Mouse (Mus musculus) lung, postnatal 10 days (tissue): ENCODE measurements around the gene Cactin.

ENCODE experiments used
- DNase-seq: peaks from one replicate; pipeline ENCODE4 v3.0.0; 2021

Gene Cactin

GRCm38 (mm10) chr10:81298369-81299100 lies 22.4 kb upstream of the Cactin start:
- no peak for DNase-seq

GRCm38 (mm10) chr10:81299585-81300351 lies 21.1 kb upstream of the Cactin start:
- DNase-seq: no peak

GRCm38 (mm10) chr10:81300352-81300907 lies 20.5 kb upstream of the Cactin start:
- DNase-seq: no peak

- no peak for DNase-seq
These were observed 19.6 kb upstream of the Cactin start for GRCm38 (mm10) chr10:81301321-81301720.

- DNase-seq: peak; percentile 43
These were observed 18.6 kb upstream of the Cactin start for GRCm38 (mm10) chr10:81302288-81302687.

GRCm38 (mm10) chr10:81302781-81303218 lies 18.1 kb upstream of the Cactin start:
- peak; percentile 75 for DNase-seq

- DNase-seq: no peak
These were observed 17.6 kb upstream of the Cactin start for GRCm38 (mm10) chr10:81303258-81303657.

- no peak for DNase-seq
These were observed 17.1 kb upstream of the Cactin start for GRCm38 (mm10) chr10:81303761-81304160.

- peak; percentile 81 for DNase-seq
These were observed 16.2 kb upstream of the Cactin start for GRCm38 (mm10) chr10:81304597-81305238.

GRCm38 (mm10) chr10:81305663-81306062 lies 15.2 kb upstream of the Cactin start:
- no peak for DNase-seq

GRCm38 (mm10) chr10:81306173-81306668 lies 14.7 kb upstream of the Cactin start:
- DNase-seq: no peak

- DNase-seq: no peak
These were observed 13.8 kb upstream of the Cactin start for GRCm38 (mm10) chr10:81306837-81307682.

GRCm38 (mm10) chr10:81309571-81309970 lies 11.3 kb upstream of the Cactin start:
- DNase-seq: no peak

- DNase-seq: no peak
These were observed 7.3 kb upstream of the Cactin start for GRCm38 (mm10) chr10:81313581-81313980.

- DNase-seq: no peak
These were observed 6.7 kb upstream of the Cactin start for GRCm38 (mm10) chr10:81314201-81314600.

GRCm38 (mm10) chr10:81315587-81315986 lies 5.3 kb upstream of the Cactin start:
- no peak for DNase-seq

- DNase-seq: peak; percentile 64
These were observed 4.4 kb upstream of the Cactin start for GRCm38 (mm10) chr10:81316338-81317060.

GRCm38 (mm10) chr10:81317273-81317672 lies 3.6 kb upstream of the Cactin start:
- DNase-seq: peak; percentile 90

- DNase-seq: peak; percentile 62
These were observed 2.1 kb upstream of the Cactin start for GRCm38 (mm10) chr10:81318589-81319329.

- peak; percentile 62 for DNase-seq
These were observed 1.6 kb upstream of the Cactin start for GRCm38 (mm10) chr10:81319330-81319699.
